Mouse (Mus musculus) MEL (cell line): Measurements from ENCODE around the gene Ifi206. TPM values are rescaled to one million over a fixed set of nuclear protein-coding genes. Genes with fewer than 3 reads are reported as not detected.
"Not testable (repeated sequence)": the region's sequence is repeated elsewhere in the genome, so short reads cannot be mapped to it uniquely, and the experiment has no call there.

Experiments
- DNase-seq: peaks from one replicate; pipeline ENCODE4 v3.0.0; 2011; ENCODE audit warnings: low read depth, low spot score
- H3K27ac ChIP-seq: 2 replicates; pipeline ENCODE4 v1.5.1; 2012; ENCODE audit warnings: low read depth, mild to moderate bottlenecking, control low read depth, low read length, moderate library complexity; ENCODE audit not compliant: control insufficient read depth
- H3K27me3 ChIP-seq, 2 experiments: fragments of 150-350 bp in 1 of 2; sonication (generic) in 1 of 2; 2 replicates each; pipeline ENCODE4 v1.6.1; 2012; ENCODE audit warnings: low read length in 2 of 2, mild to moderate bottlenecking in 2 of 2, improper control_type of control experiment in 1 of 2, moderate library complexity in 1 of 2; ENCODE audit not compliant: insufficient read depth in 2 of 2, control insufficient read depth in 1 of 2
- H3K36me3 ChIP-seq, 2 experiments: 2 replicates each; pipeline ENCODE4 v1.6.1; 2012 to 2014; ENCODE audit warnings: low read length in 2 of 2, improper control_type of control experiment in 1 of 2, inconsistent platforms in 1 of 2, mild to moderate bottlenecking in 1 of 2; ENCODE audit not compliant: insufficient read depth in 2 of 2, control insufficient read depth in 1 of 2
- H3K4me1 ChIP-seq, 2 experiments: fragments of 150-350 bp in 1 of 2; sonication (generic) in 1 of 2; 2 replicates each; pipeline ENCODE4 v1.6.1; 2012; ENCODE audit warnings: low read length in 2 of 2, improper control_type of control experiment in 1 of 2, mild to moderate bottlenecking in 1 of 2; ENCODE audit not compliant: insufficient read depth in 2 of 2, control insufficient read depth in 1 of 2
- H3K4me3 ChIP-seq, 2 experiments: fragments of 150-350 bp in 1 of 2; sonication (generic) in 1 of 2; 2 replicates each; pipeline ENCODE4 v1.5.1; 2012; ENCODE audit warnings: low read depth in 2 of 2, low read length in 2 of 2, mild to moderate bottlenecking in 2 of 2, moderate library complexity in 2 of 2, control low read depth in 1 of 2, improper control_type of control experiment in 1 of 2; ENCODE audit not compliant: control insufficient read depth in 1 of 2, insufficient read depth in 1 of 2
- H3K79me2 ChIP-seq: 2 replicates; pipeline ENCODE4 v1.6.1; 2012; ENCODE audit warnings: mild to moderate bottlenecking, low read length, moderate library complexity; ENCODE audit not compliant: control insufficient read depth, poor library complexity, insufficient read depth
- H3K9ac ChIP-seq: 2 replicates; pipeline ENCODE4 v1.6.1; 2012; ENCODE audit warnings: low read depth, mild to moderate bottlenecking, control low read depth, low read length, moderate library complexity; ENCODE audit not compliant: control insufficient read depth, poor library complexity, severe bottlenecking
- H3K9me3 ChIP-seq: fragments of 150-350 bp; sonication (generic); replicated peaks from 2 replicates; pipeline ENCODE4 v1.6.1; 2012; ENCODE audit warnings: mild to moderate bottlenecking, low read length, improper control_type of control experiment, moderate library complexity; ENCODE audit not compliant: insufficient read depth
- ETS1 ChIP-seq: IDR thresholded peaks from 2 replicates; pipeline ENCODE4 v1.6.1; 2012; ENCODE audit warnings: low read depth, mild to moderate bottlenecking, inconsistent platforms, low read length, improper control_type of control experiment, moderate library complexity
- TBP ChIP-seq: IDR thresholded peaks from 2 replicates; pipeline ENCODE4 v1.8.0; 2011; ENCODE audit warnings: low read depth, low read length, improper control_type of control experiment
- polyA plus RNA-seq, 2 experiments: library from polyadenylated mRNA; stranded (reverse) in 1 of 2; unstranded in 1 of 2; fragments of >175 nt in 1 of 2; fragments of >200 nt in 1 of 2; gene quantifications; 2 replicates each; pipeline versions ENCODE4 v1.2.1 to v1.2.4; 2012; ENCODE audit warnings: low replicate concordance in 2 of 2, low read depth in 1 of 2; ENCODE audit not compliant: insufficient read length in 2 of 2, insufficient read depth in 1 of 2, missing spikeins in 1 of 2
- total RNA-seq: library from RNA; depleted of rRNA; stranded (reverse); fragments of 300-350 nt; gene quantifications from 2 replicates; pipeline ENCODE4 v1.2.3, GENCODE M21; 2012; rRNA removed

The Ifi206 gene
- total RNA-seq (not detected in 2 replicates), polyA plus RNA-seq (not detected)

- H3K9me3 ChIP-seq, DNase-seq, H3K4me3 ChIP-seq, H3K27me3 ChIP-seq, H3K79me2 ChIP-seq, H3K36me3 ChIP-seq, H3K27ac ChIP-seq, H3K4me1 ChIP-seq, H3K9ac ChIP-seq: not testable (repeated sequence)
Observed at GRCm38 (mm10) chr1:173490812-173491480, at the start of gene Ifi206. Gene Ifi206 (minus strand): TSS chr1:173491041.

GRCm38 (mm10) chr1:173535791-173536190, 45.0 kb upstream of the Ifi206 start, which contains the start of gene Ifi214:
Gene Ifi214 (minus strand): TSS chr1:173535957.
- H3K4me1 ChIP-seq, H3K27ac ChIP-seq, H3K9me3 ChIP-seq, H3K9ac ChIP-seq, H3K79me2 ChIP-seq, H3K4me3 ChIP-seq, DNase-seq, H3K36me3 ChIP-seq, H3K27me3 ChIP-seq: not testable (repeated sequence)

- Histone ChIP-seq H3K9ac (no peak overlapping the region), H3K27ac (no peak overlapping the region), H3K79me2 (no peaks in the 10 kb centered on the region), H3K27me3 (no peaks in the 10 kb centered on the region), H3K9me3 (no peaks in the 10 kb centered on the region), H3K4me3 (no peak overlapping the region)
- no peak for TF ChIP-seq ETS1
- TF ChIP-seq TBP = no peak
- TF ChIP-seq, all 39 proteins: peak for 0
- DNase-seq = no peak
- H3K36me3 ChIP-seq = no peaks in the 10 kb centered on the region
- H3K4me1 ChIP-seq = no peaks in the 10 kb centered on the region
Observed at GRCm38 (mm10) chr1:173521452-173521851, 30.6 kb upstream of the Ifi206 start.

GRCm38 (mm10) chr1:173510595-173510994, 19.8 kb upstream of the Ifi206 start:
- not testable (repeated sequence) for H3K4me1 ChIP-seq, H3K9ac ChIP-seq, H3K4me3 ChIP-seq, H3K79me2 ChIP-seq, H3K36me3 ChIP-seq, H3K27ac ChIP-seq, H3K27me3 ChIP-seq, H3K9me3 ChIP-seq, DNase-seq

- not testable (repeated sequence) for H3K9me3 ChIP-seq, DNase-seq, H3K9ac ChIP-seq, H3K4me1 ChIP-seq, H3K79me2 ChIP-seq, H3K27me3 ChIP-seq, H3K27ac ChIP-seq, H3K4me3 ChIP-seq, H3K36me3 ChIP-seq
Observed at GRCm38 (mm10) chr1:173491483-173491882, 642 bp upstream of the Ifi206 start.

- not testable (repeated sequence) for H3K36me3 ChIP-seq, H3K9ac ChIP-seq, DNase-seq, H3K27me3 ChIP-seq, H3K79me2 ChIP-seq, H3K4me1 ChIP-seq, H3K4me3 ChIP-seq, H3K27ac ChIP-seq, H3K9me3 ChIP-seq
Observed at GRCm38 (mm10) chr1:173481182-173481574, 9.7 kb downstream of the Ifi206 start.
